ENCODE assay signal across 16 mouse cellular contexts in genomic region chr6:51437665-51438064, GRCm38 (mm10). TPM values are rescaled to one million over a fixed set of nuclear protein-coding genes. Genes with fewer than 3 reads are reported as not detected.
DNase-seq lines count a peak whose midpoint lies in the region; ATAC-seq and TF ChIP-seq lines count a peak whose summit lies in the region.
"Had no signal": no experiment of that assay in that cellular context is flagged by ENCODE, and none has a peak within 500 bp of the region (broad histone marks: within the 10 kb centered on the region; RNA-seq: fewer than 3 reads in every experiment).

No protein-coding gene starts in this region.

- H3K9ac ChIP-seq in stomach, embryonic 16.5 days (ENCODE audit: low read length): no peak overlapping the region
- H3K9ac ChIP-seq: stomach, embryonic 15.5 days had no signal

- peak overlapping the region; percentile 4; the same call in 1 of the 2 replicates for H3K4me2 ChIP-seq in stomach, embryonic 16.5 days (ENCODE audit: low read depth, low read length)
- H3K4me2 ChIP-seq: stomach, embryonic 15.5 days had no signal

- TF ChIP-seq POLR2A in kidney, adult 2 months (IDR thresholded peaks at IDR 0.05; ENCODE audit: low read depth, low read length): no peak

- peaks cover 6% of the 10 kb centered on the region for H3K27me3 ChIP-seq in kidney, adult 2 months (replicated peaks; ENCODE audit: control insufficient read depth, insufficient read depth, low read length)
- H3K27me3 ChIP-seq in stomach, embryonic 16.5 days (ENCODE audit: control insufficient read depth, insufficient read depth, low read length): peaks cover 10% of the 10 kb centered on the region

- TF ChIP-seq CTCF in kidney, adult 2 months (conservative IDR thresholded peaks at IDR 0.05; ENCODE audit: insufficient read depth, insufficient read length, low read depth, low read length): no peak

- no peak overlapping the region for H3K4me3 ChIP-seq in kidney, adult 2 months (ENCODE audit: insufficient read depth, low read depth, low read length)
- no peak overlapping the region for H3K4me3 ChIP-seq in stomach, embryonic 16.5 days (replicated peaks; ENCODE audit: low read length)
- H3K4me3 ChIP-seq: erythroblast, embryonic 14.5 days; hindbrain, embryonic 10.5 days; left cerebral cortex, adult 2 months; stomach, embryonic 15.5 days had no signal

- peak; percentile 77; the same call in 1 of the 2 replicates for ATAC-seq in stomach, embryonic 16.5 days (ENCODE audit: insufficient read depth, low FRiP score)
- no peak for ATAC-seq in cerebellum, adult (ENCODE audit: insufficient number of reproducible peaks, low FRiP score, low TSS enrichment)
- ATAC-seq: intestine, postnatal 0 days had no signal

- no peaks in the 10 kb centered on the region for H3K36me3 ChIP-seq in kidney, adult 2 months (ENCODE audit: control insufficient read depth, insufficient read depth, low read length)
- no peaks in the 10 kb centered on the region for H3K36me3 ChIP-seq in stomach, embryonic 16.5 days (ENCODE audit: control insufficient read depth, insufficient read depth, low read length)
- H3K36me3 ChIP-seq: hindbrain, embryonic 10.5 days; stomach, embryonic 15.5 days had no signal

- peak; percentile 28 to 52 for DNase-seq in adrenal gland, postnatal 36 days
- no peak for DNase-seq in adrenal gland, adult 2 months
- peak; percentile 37 for DNase-seq in kidney, adult 2 months
- DNase-seq in kidney, adult 8-10 months: no peak
- DNase-seq in urinary bladder, postnatal 14 days (ENCODE audit: low spot score): peak; percentile 77
- no peak for DNase-seq in urinary bladder, postnatal 4 days (ENCODE audit: low spot score in 2 of 2)
- DNase-seq: B cell, adult 2 months; midbrain, embryonic 14.5 days; right cerebral cortex, postnatal 25 days had no signal

- H3K4me1 ChIP-seq in kidney, adult 2 months (ENCODE audit: control insufficient read depth, insufficient read depth, low read length): no peaks in the 10 kb centered on the region
- peaks cover 15% of the 10 kb centered on the region; the same call in 1 of the 2 replicates for H3K4me1 ChIP-seq in stomach, embryonic 16.5 days (ENCODE audit: control insufficient read depth, insufficient read depth, low read length)

- H3K9me3 ChIP-seq in stomach, embryonic 16.5 days (replicated peaks; ENCODE audit: control insufficient read depth, low read length): no peaks in the 10 kb centered on the region
- H3K9me3 ChIP-seq: hindbrain, embryonic 10.5 days; stomach, embryonic 15.5 days had no signal

- WGBS in kidney, adult 2 months: 64% methylated on average over 4 of the region's 4 CpGs
- 51% methylated on average over 4 of the region's 4 CpGs for WGBS in stomach, embryonic 16.5 days

- H3K27ac ChIP-seq in kidney, adult 2 months (ENCODE audit: insufficient read depth, low read depth, low read length): no peak overlapping the region
- peak overlapping the region; percentile 54; the same call in 1 of the 2 replicates for H3K27ac ChIP-seq in stomach, embryonic 16.5 days (ENCODE audit: low read length)
- H3K27ac ChIP-seq: hindbrain, embryonic 10.5 days; left cerebral cortex, adult 2 months; stomach, embryonic 15.5 days had no signal

RNA-seq across cellular contexts. Expression of gene Nfe2l3, which starts 5.2 kb away (rescaled TPM):
- total RNA-seq in adrenal gland, postnatal 36 days (2021): under 1 TPM; 0.20 to 0.26 TPM
- under 1 TPM in 1 of 2 experiments, not detected in 1; 0.76 TPM for total RNA-seq in adrenal gland, adult 2 months (2021)
- 0.18 and 0.84 TPM in 2 replicates for polyA plus RNA-seq in adrenal gland, adult 2 months (2012; rRNA removed)
- polyA plus RNA-seq in kidney, adult 2 months (2012; rRNA removed): 0.75 and 1.3 TPM in 2 replicates
- 7.0 and 7.4 TPM in 2 replicates for polyA plus RNA-seq in stomach, embryonic 16.5 days (2015; fragmentation: Nextera tagmentation; extraction: Ambion mirVana)
- polyA plus RNA-seq: erythroblast, embryonic 14.5 days had no signal

RNA-seq across cellular contexts. Expression of gene Hnrnpa2b1, which starts 32.0 kb away (rescaled TPM):
- total RNA-seq in adrenal gland, postnatal 36 days (2021): 100 to 1,000 TPM; 593 to 702 TPM
- 100 to 1,000 TPM; 435 to 575 TPM for total RNA-seq in adrenal gland, adult 2 months (2021)
- 35.2 and 41.0 TPM in 2 replicates for polyA plus RNA-seq in adrenal gland, adult 2 months (2012; rRNA removed)
- 63.0 and 105 TPM in 2 replicates for polyA plus RNA-seq in kidney, adult 2 months (2012; rRNA removed)
- 1,433 and 1,504 TPM in 2 replicates for polyA plus RNA-seq in stomach, embryonic 16.5 days (2015; fragmentation: Nextera tagmentation; extraction: Ambion mirVana)

RNA-seq across cellular contexts. Expression of gene Cbx3, which starts 32.5 kb away (rescaled TPM):
- total RNA-seq in adrenal gland, postnatal 36 days (2021): 100 to 1,000 TPM in 1 of 2 experiments, 10 to 100 TPM in 1; 88.4 to 111 TPM
- total RNA-seq in adrenal gland, adult 2 months (2021): 10 to 100 TPM; 58.8 to 97.3 TPM
- 5.3 and 5.9 TPM in 2 replicates for polyA plus RNA-seq in adrenal gland, adult 2 months (2012; rRNA removed)
- 5.7 and 11.0 TPM in 2 replicates for polyA plus RNA-seq in kidney, adult 2 months (2012; rRNA removed)
- polyA plus RNA-seq in stomach, embryonic 16.5 days (2015; fragmentation: Nextera tagmentation; extraction: Ambion mirVana): 335 and 396 TPM in 2 replicates

Comparison
In these comparisons a context has a peak if more than half of its experiments do, and no peak if none do; other contexts are left out.
1. DNase-seq: peak in adrenal gland, postnatal 36 days (2 of 2), kidney, adult 2 months (single experiment) and urinary bladder, postnatal 14 days (single experiment); none in adrenal gland, adult 2 months (single experiment), kidney, adult 8-10 months (0 of 2) and urinary bladder, postnatal 4 days (0 of 2).
2. RNA of gene Hnrnpa2b1, which starts 32.0 kb away (polyA plus RNA-seq): 1,433 to 1,504 TPM in stomach, embryonic 16.5 days; 63.0 to 105 TPM in kidney, adult 2 months and 35.2 to 41.0 TPM in adrenal gland, adult 2 months; every median in the first group is over 10 times any median in the second.
3. RNA of gene Cbx3, which starts 32.5 kb away (polyA plus RNA-seq): 335 to 396 TPM in stomach, embryonic 16.5 days; 5.7 to 11.0 TPM in kidney, adult 2 months and 5.3 to 5.9 TPM in adrenal gland, adult 2 months; every median in the first group is over 10 times any median in the second.